Mouse (Mus musculus) liver, adult 2 months (tissue): Measurements from ENCODE around the gene Phldb3. TPM values are rescaled to one million over a fixed set of nuclear protein-coding genes. Genes with fewer than 3 reads are reported as not detected.
A peak's percentile ranks its signal among the peaks of the same experiment; 100 is the strongest.

Experiments used
- DNase-seq: peaks from one replicate; pipeline ENCODE4 v3.0.0-alpha.2; 2011; ENCODE audit warnings: low read depth, low spot score; ENCODE audit errors: extremely low read depth
- H3K27ac ChIP-seq: fragments of 200-500 bp; replicated peaks from 2 replicates; pipeline ENCODE4 v1.5.1; 2012; ENCODE audit warnings: low read depth, mild to moderate bottlenecking, control low read depth, inconsistent platforms, low read length; ENCODE audit not compliant: insufficient read depth
- H3K27me3 ChIP-seq: fragments of 200-500 bp; 2 replicates; pipeline ENCODE4 v1.6.1; 2012; ENCODE audit warnings: mild to moderate bottlenecking, moderate library complexity, low read length, inconsistent platforms; ENCODE audit not compliant: control insufficient read depth, insufficient read depth
- H3K36me3 ChIP-seq: fragments of 200-500 bp; 2 replicates; pipeline ENCODE4 v1.6.1; 2012; ENCODE audit warnings: low read length, inconsistent platforms; ENCODE audit not compliant: control insufficient read depth, insufficient read depth
- H3K4me1 ChIP-seq: fragments of 200-500 bp; 2 replicates; pipeline ENCODE4 v1.6.1; 2011; ENCODE audit warnings: low read length; ENCODE audit not compliant: control insufficient read depth, insufficient read depth
- H3K4me3 ChIP-seq: fragments of 200-500 bp; 2 replicates; pipeline ENCODE4 v1.5.1; 2011; ENCODE audit warnings: low read depth, mild to moderate bottlenecking, control low read depth, low read length, moderate library complexity; ENCODE audit not compliant: insufficient read depth
- H3K79me2 ChIP-seq: fragments of 200-500 bp; 2 replicates; pipeline ENCODE4 v1.6.1; 2012; ENCODE audit warnings: inconsistent platforms, mild to moderate bottlenecking, low read length, moderate library complexity; ENCODE audit not compliant: control insufficient read depth, insufficient read depth
- H3K9ac ChIP-seq: fragments of 200-500 bp; 2 replicates; pipeline ENCODE4 v1.6.1; 2012; ENCODE audit warnings: low read depth, mild to moderate bottlenecking, control low read depth, inconsistent platforms, low read length
- CTCF ChIP-seq: fragments of 200-500 bp; IDR thresholded peaks from 2 replicates; pipeline ENCODE4 v1.5.1; 2011; ENCODE audit warnings: low read depth, low read length, control low read depth
- POLR2A ChIP-seq: fragments of 200-500 bp; IDR thresholded peaks from 2 replicates; pipeline ENCODE4 v1.6.1; 2011; ENCODE audit warnings: low read length, control low read depth; ENCODE audit not compliant: insufficient read depth; ENCODE audit errors: extremely low read depth
- WGBS: fragments of 180-500 bp; shearing (Covaris S2); methylation state at CpG from one replicate; pipeline ENCODE4 v1.1.7; 2018; 5-methylcytosine and 5-hydroxymethylcytosine counted together
- polyA plus RNA-seq: library from polyadenylated mRNA; depleted of rRNA; stranded (reverse); fragments of >200 nt; gene quantifications from 2 replicates; pipeline ENCODE4 v1.2.3, GENCODE M21; 2012
- total RNA-seq: library from RNA; depleted of rRNA; stranded (reverse); fragments of >200 nt; gene quantifications from 2 replicates; pipeline ENCODE4 v1.2.3, GENCODE M21; 2014

Gene Phldb3
- total and polyA plus RNA-seq, 2 experiments: 1.4 to 3.5 TPM

- 44% methylated on average over 8 of the region's 8 CpGs for WGBS
- H3K4me3 ChIP-seq: 0 out of 2 replicates have a peak overlapping the region, but pooled peaks have one; percentile 2
Measured at GRCm38 (mm10) chr7:24608561-24608960, 2.0 kb upstream of the Phldb3 start.

GRCm38 (mm10) chr7:24610879-24611494 is 424 bp downstream of the Phldb3 start:
- H3K4me3 ChIP-seq: peak overlapping the region; percentile 90
- H3K9ac ChIP-seq: peak overlapping the region; percentile 83
- peak overlapping the region; percentile 87 for H3K27ac ChIP-seq
- peak; percentile 77; the same call in 1 of the 2 replicates for TF ChIP-seq POLR2A
- TF ChIP-seq CTCF: no peak
- no peaks in the 10 kb centered on the region for H3K27me3 ChIP-seq
- peaks cover 10% of the 10 kb centered on the region; the same call in 1 of the 2 replicates for H3K79me2 ChIP-seq
- peak; percentile 86 for DNase-seq
- H3K36me3 ChIP-seq: peaks cover 3% of the 10 kb centered on the region; the same call in 1 of the 2 replicates
- under 1% methylated on average over 36 of the region's 36 CpGs for WGBS
- H3K4me1 ChIP-seq: peaks cover 6% of the 10 kb centered on the region

More at GRCm38 (mm10) chr7:24608561-24608960, 2.0 kb upstream of the Phldb3 start:
- Histone ChIP-seq H3K36me3 (peaks cover 3% of the 10 kb centered on the region; the same call in 1 of the 2 replicates), H3K27me3 (no peaks in the 10 kb centered on the region), H3K4me1 (peaks cover 18% of the 10 kb centered on the region), H3K9ac (peak overlapping the region; percentile 41), H3K79me2 (peaks cover 10% of the 10 kb centered on the region; the same call in 1 of the 2 replicates), H3K27ac (peak overlapping the region; percentile 90)
- no peak for DNase-seq
- no peak for TF ChIP-seq POLR2A
- no peak for TF ChIP-seq CTCF

- DNase-seq: no peak
- TF ChIP-seq CTCF (no peak), POLR2A (no peak)
- peaks cover 6% of the 10 kb centered on the region for H3K4me1 ChIP-seq
- H3K4me3 ChIP-seq: peak overlapping the region; percentile 90
- peaks cover 10% of the 10 kb centered on the region; the same call in 1 of the 2 replicates for H3K79me2 ChIP-seq
- no peaks in the 10 kb centered on the region for H3K27me3 ChIP-seq
- H3K36me3 ChIP-seq: peaks cover 6% of the 10 kb centered on the region
- 18% methylated on average over 7 of the region's 7 CpGs for WGBS
- peak overlapping the region; percentile 83 for H3K9ac ChIP-seq
- no peak overlapping the region for H3K27ac ChIP-seq
Measured at GRCm38 (mm10) chr7:24611709-24612108, 1.1 kb downstream of the Phldb3 start.

- Histone ChIP-seq H3K4me1 (peaks cover 6% of the 10 kb centered on the region), H3K27ac (no peak overlapping the region), H3K36me3 (peaks cover 6% of the 10 kb centered on the region), H3K27me3 (no peaks in the 10 kb centered on the region), H3K79me2 (peaks cover 10% of the 10 kb centered on the region; the same call in 1 of the 2 replicates), H3K4me3 (no peak overlapping the region), H3K9ac (no peak overlapping the region)
- no peak for TF ChIP-seq POLR2A
- TF ChIP-seq CTCF: no peak
- 72% methylated on average over 27 of the region's 27 CpGs for WGBS
- no peak for DNase-seq
Measured at GRCm38 (mm10) chr7:24612308-24612910, 1.8 kb downstream of the Phldb3 start.

- no peak for DNase-seq
- no peaks in the 10 kb centered on the region for H3K4me1 ChIP-seq
- TF ChIP-seq CTCF: no peak
- TF ChIP-seq POLR2A: no peak
- peaks cover 12% of the 10 kb centered on the region for H3K36me3 ChIP-seq
- WGBS: 83% methylated on average over 13 of the region's 13 CpGs
- H3K27ac ChIP-seq: no peak overlapping the region
- H3K4me3 ChIP-seq: no peak overlapping the region
- H3K9ac ChIP-seq: no peak overlapping the region
- H3K27me3 ChIP-seq: no peaks in the 10 kb centered on the region
- peaks cover 10% of the 10 kb centered on the region; the same call in 1 of the 2 replicates for H3K79me2 ChIP-seq
Measured at GRCm38 (mm10) chr7:24614816-24615215, 4.3 kb downstream of the Phldb3 start.
